Mouse (Mus musculus) cerebellum, adult 9-10 months (tissue): ENCODE results near the gene Slc35b1.
A peak's percentile ranks its signal among the peaks of the same experiment; 100 is the strongest.

ENCODE experiments used
- DNase-seq: peaks from one replicate; pipeline ENCODE4 v3.0.0; 2022

Gene Slc35b1

GRCm38 (mm10) chr11:95384319-95384972, at the start of gene Slc35b1:
Gene Slc35b1 (plus strand): TSS chr11:95384692.
- peak; percentile 99 for DNase-seq

- no peak for DNase-seq
These were observed 47.8 kb upstream of the Slc35b1 start, which contains the start of gene Fam117a for GRCm38 (mm10) chr11:95336568-95337128. Gene Fam117a (plus strand): TSS chr11:95337018.

DNA sequence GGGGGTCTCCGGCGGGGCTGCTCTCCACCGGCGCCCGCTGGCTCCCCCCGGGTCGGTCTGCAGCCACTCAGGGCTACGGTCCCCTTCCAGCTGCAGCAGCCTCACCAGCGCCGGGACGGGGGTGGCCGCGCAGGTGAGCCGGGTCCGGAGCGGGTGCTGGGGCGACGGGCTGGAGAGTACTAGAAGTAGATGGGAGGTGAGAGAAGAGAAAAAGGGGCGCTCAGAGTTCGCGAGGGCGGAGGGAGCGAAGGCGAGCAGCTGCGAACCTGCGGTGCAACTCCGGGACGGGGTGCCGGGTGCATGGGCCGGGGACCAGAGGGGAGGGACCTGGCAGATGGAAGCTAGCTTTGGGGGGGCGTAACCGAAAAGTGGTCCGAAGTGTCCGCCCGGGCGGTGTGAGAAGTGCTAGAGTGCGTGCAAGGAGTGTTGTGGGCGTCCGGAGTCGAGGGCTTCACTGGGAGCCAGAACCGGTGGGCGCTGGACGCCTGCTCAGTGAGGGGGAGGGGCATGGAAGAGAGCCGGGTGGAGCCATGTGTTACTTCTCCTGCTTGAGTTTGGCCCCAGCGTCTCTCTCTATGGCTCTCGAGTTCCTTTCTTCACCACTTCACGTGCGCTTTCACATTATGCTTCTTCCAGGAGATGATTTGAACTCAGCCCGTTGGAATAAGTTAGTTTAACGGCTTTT, 47.2 kb upstream of the Slc35b1 start:
- no peak for DNase-seq

DNA sequence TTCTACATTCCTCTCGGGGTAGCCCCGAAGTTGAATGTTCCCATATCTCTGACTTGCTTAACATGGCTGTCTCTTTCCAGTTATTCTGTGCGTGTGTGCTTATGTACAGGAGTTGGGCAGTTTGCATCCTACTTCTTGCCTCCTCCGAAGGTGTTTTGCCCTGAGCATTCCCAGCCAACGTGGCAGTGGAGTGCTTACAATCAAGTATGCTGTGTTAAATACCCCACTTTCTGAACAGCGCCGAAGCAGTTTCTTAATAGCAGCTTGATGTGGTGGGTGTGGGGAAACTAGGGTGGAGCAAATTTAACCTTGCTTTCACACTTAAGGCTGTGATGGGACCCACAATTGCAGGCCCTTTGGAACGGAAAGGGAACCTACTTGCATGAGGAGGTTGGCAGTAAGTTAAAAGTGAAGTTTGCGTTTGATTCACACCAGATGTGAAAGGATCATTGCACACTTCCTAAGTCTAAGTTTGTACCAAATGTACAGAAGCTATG, 46.6 kb upstream of the Slc35b1 start:
- DNase-seq: no peak

DNA sequence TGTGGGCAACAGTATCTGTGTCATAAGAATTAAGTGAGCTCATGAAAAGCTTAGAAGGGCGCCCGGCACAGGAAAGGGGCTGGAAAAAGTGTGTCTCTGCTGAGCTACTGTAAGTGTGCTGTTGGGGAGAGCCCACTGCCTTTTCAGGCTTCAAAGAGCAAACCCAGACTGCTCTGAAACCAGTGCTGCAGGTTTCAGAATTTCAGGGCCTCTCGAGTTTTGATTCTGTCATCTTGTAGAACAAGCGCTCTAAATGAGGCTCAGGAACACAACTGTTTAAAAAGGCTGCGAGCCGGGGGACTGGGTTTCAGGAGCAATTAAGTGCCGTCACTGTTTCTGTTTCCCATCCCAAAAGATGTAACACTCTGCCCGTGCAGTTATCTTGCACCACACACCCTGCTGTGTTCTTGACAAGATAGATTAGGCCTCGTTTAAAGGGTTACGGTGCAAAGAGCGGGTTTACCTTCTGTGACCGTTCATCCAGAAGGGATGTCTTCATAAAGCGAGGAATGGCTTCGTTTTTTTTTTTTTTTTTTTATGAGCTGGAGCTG, 44.9 kb upstream of the Slc35b1 start:
- DNase-seq: no peak

- no peak for DNase-seq
These were observed 44.2 kb upstream of the Slc35b1 start for GRCm38 (mm10) chr11:95340259-95340658.

DNA sequence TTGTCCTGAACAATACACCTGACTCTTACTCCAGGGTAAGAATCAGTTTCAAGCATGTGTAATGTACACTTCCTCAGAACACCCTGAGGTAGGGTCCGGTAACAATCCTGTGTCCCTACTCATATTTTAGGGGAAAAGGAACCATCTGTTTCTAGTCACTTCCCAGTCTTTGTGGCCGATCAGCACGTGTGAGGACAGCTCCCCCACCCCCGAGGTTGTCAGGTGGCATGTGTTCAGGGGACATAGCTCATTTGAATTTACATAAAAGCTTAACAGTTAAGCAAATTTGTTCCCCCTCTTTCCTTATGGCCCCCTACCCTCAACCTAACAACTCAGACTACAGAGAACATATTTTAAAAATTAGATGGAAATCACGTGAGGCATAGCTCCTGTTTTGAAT, 43.8 kb upstream of the Slc35b1 start:
- no peak for DNase-seq

GRCm38 (mm10) chr11:95343180-95343579, 41.3 kb upstream of the Slc35b1 start:
- DNase-seq: no peak

GRCm38 (mm10) chr11:95344181-95344580, 40.3 kb upstream of the Slc35b1 start:
- DNase-seq: no peak

DNA sequence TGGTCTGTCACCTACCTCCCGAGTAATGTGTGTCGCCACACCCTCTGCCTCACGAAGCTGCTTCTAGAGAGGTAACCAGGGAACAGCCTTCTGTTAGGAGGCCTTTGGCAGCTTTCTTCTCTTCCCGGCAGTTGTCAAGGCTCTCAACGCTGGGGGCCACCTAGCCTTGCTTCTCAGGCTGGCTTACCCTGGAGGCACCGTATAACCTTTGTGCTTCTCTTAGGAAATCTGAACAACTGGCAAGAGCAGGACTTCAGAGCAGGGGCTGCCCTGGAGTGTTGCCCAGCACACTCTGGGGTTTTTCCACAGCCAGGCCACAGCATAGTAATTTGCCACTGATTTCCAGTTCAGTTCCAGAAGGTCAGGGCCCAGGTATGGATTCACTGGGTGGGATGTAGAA, 34.2 kb upstream of the Slc35b1 start:
- no peak for DNase-seq

GRCm38 (mm10) chr11:95350960-95351359, 33.5 kb upstream of the Slc35b1 start:
- DNase-seq: no peak

- DNase-seq: no peak
These were observed 31.8 kb upstream of the Slc35b1 start for GRCm38 (mm10) chr11:95352686-95353085.

DNA sequence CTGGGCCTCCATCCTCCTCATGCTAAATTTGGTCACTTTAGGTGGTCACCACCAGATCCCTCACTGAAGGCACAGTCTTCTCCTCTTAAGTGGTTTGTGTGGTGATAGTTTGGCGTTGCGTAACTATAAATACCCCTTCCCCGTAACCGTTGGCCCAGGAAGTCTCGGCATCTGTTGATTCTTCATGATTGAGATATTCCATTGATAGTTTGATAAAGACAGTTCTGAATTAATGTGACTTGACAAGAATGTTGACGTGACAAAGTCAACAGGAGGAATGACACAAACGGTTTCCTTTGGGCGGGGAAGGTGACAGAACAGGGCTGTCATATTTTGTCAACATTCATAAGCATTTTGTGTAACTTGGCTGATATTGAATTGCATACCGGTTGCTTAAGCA, 31.3 kb upstream of the Slc35b1 start:
- DNase-seq: no peak

- no peak for DNase-seq
These were observed 30.1 kb upstream of the Slc35b1 start for GRCm38 (mm10) chr11:95354228-95354944.

DNA sequence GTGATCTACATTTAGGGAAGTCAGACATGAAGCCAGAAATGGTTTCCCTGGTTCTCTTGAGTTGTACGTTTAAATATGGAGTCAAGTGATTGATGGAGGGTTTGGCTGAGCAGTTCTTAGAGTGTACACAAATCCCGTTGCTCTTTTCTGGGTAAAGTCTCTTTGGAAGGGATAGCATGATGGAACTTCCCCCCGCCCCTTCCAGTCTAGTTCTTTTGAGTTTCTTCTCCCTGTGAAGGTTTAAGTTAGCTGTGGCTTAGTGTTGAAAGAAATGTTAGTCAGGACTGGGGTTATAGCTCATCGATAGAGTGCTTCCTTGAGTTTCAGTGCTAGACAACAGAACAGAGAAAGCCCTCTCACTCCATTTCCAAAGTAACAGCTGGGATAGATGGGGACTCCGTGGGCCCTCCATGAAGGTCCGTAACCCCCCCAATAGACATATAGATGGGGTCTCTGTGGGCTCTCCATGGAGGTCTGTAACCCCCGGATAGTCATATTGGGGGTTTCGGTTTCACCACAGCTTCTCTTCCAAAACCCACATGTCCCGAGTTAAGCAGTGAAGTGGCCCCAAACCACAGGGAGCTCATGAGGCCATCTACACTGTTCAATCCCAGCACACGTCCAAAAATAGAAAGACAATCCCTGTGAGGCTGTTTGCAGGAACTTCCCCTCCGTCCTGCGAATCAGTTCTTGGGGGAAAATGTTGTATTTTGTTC, 29.4 kb upstream of the Slc35b1 start:
- DNase-seq: no peak

DNA sequence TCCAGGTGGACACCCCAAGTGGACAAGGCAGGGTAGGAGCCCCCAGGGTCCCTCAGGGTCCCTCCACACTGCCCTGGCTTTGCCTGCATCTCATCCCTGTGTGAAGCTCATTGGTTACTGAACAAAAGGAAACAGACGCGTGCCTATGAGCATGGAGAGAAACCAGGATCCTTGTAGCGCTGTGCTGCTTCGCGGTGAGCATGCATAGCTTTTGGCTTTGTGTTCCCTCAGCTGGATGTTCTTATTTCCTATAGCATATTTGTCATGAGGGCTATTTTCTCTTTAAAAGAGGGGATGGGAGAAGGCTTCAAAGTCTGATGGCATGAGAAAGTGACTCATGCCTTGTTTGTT, 28.9 kb upstream of the Slc35b1 start:
- DNase-seq: no peak

DNA sequence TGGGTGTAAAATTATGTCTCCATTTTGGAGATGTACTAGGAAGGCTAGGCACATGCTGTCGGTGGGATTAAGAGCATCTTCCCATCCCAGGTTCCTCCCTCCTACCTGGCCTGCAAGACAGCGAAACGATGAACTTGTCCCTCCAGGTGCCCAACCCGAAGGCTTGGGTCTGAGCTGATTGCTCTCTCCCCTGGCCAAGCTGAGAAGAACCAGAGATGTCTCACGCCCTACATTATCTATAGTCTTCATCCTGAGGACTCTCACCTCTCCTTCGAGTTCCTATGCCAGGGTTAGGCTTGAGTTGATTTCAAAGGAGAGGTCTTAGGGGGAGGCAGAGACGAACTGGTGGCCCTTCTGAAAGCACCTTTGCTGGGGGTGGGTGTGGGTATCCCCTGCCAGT, 28.5 kb upstream of the Slc35b1 start:
- no peak for DNase-seq

GRCm38 (mm10) chr11:95356469-95357273, 27.8 kb upstream of the Slc35b1 start:
- no peak for DNase-seq

GRCm38 (mm10) chr11:95358263-95358662, 26.2 kb upstream of the Slc35b1 start:
- no peak for DNase-seq

DNA sequence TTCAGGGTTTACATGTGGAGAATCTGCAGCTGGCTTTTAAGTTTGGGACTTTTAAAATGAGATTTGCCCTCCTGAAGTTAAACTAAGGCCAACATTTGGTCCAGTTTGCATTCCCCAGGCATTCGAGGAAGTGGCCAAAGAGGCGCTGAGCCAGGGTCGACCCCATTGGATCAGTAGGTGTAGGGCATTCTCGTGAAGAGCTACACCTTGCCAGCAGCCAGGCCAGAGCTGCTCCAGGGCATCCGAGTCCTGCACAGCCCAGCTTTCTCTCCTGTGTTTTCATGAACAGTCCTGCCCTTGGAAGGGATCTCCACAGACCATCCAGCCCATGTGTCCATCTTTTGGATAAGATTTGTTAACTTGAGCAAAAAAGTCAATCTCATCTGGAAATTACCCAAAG, 20.1 kb upstream of the Slc35b1 start:
- no peak for DNase-seq

GRCm38 (mm10) chr11:95365596-95365995, 18.9 kb upstream of the Slc35b1 start:
- peak; percentile 24 for DNase-seq
